Mouse (Mus musculus) embryonic facial prominence, embryonic 14.5 days (tissue): ENCODE measurements at regions not wholly inside any gene's neighbourhood (a gene's known extent, or its start where the extent isn't known, plus 50 kb on each side); places are given as distances from the start of the nearest gene placed in this dataset.
"Not testable (repeated sequence)": the region's sequence is repeated elsewhere in the genome, so short reads cannot be mapped to it uniquely, and the experiment has no call there.

ENCODE experiments used
- ATAC-seq: fragments of 200-750 bp; cut with Nextera tagmentation; 2 replicates; pipeline ENCODE4 v1.8.0; 2017; ENCODE audit warnings: low read depth, moderate number of reproducible peaks, moderate TSS enrichment
- DNase-seq: peaks from one replicate; pipeline ENCODE4 v3.0.0-alpha.2; 2015; ENCODE audit warnings: low spot score
- H3K27ac ChIP-seq: fragments of 300-500 bp; sonication (generic); replicated peaks from 2 replicates; pipeline ENCODE4 v1.5.1; 2014; ENCODE audit warnings: low read depth, mild to moderate bottlenecking, low read length, moderate library complexity
- H3K27me3 ChIP-seq: fragments of 300-500 bp; sonication (generic); replicated peaks from 2 replicates; pipeline ENCODE4 v1.6.1; 2014; ENCODE audit warnings: low read length; ENCODE audit not compliant: control insufficient read depth, insufficient read depth
- H3K36me3 ChIP-seq: fragments of 300-500 bp; sonication (generic); 2 replicates; pipeline ENCODE4 v1.6.1; 2014; ENCODE audit warnings: low read length, mixed read lengths; ENCODE audit not compliant: control insufficient read depth, insufficient read depth
- H3K4me1 ChIP-seq: fragments of 300-500 bp; sonication (generic); 2 replicates; pipeline ENCODE4 v1.6.1; 2014; ENCODE audit warnings: antibody characterized with exemption, low read length; ENCODE audit not compliant: control insufficient read depth, insufficient read depth
- H3K4me2 ChIP-seq: fragments of 300-500 bp; sonication (generic); 2 replicates; pipeline ENCODE4 v1.6.1; 2014; ENCODE audit warnings: low read depth, mild to moderate bottlenecking, low read length, moderate library complexity, mixed read lengths
- H3K4me3 ChIP-seq: fragments of 300-500 bp; sonication (generic); 2 replicates; pipeline ENCODE4 v1.5.1; 2014; ENCODE audit warnings: low read depth, mild to moderate bottlenecking, low read length
- H3K9ac ChIP-seq: fragments of 300-500 bp; sonication (generic); 2 replicates; pipeline ENCODE4 v1.6.1; 2014; ENCODE audit warnings: low read depth, mild to moderate bottlenecking, low read length, moderate library complexity, mixed read lengths
- H3K9me3 ChIP-seq: fragments of 300-500 bp; sonication (generic); 2 replicates; pipeline ENCODE4 v1.6.1; 2016; ENCODE audit warnings: low read length; ENCODE audit not compliant: control insufficient read depth
- WGBS: fragments of 180-500 bp; shearing (Covaris S2); extraction: QIAGEN DNeasy Blood & Tissue Kit; methylation state at CpG from one replicate; pipeline ENCODE4 v1.1.7; 2014; 5-methylcytosine and 5-hydroxymethylcytosine counted together

DNA sequence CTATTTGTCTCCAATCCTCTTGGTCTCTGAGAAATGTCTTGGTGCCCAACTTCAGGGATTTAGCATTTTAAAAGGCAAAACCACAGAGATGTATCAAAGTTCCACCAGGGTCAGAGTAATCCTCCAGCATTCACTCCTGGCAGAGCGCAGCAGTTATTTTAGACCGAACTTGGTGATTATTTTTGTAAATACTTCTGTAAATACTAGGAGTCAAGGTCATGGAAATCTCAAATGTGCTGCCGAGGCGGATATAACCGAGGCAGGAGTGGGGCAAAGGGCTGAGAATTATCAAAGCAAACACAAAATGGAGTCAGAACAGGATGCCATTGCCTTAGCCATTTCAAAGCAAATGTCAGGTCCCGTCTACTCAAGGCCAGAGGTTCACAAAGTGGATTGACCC, 105.2 kb downstream of the Nucb2 start:
- Histone ChIP-seq H3K27me3 (no peaks in the 10 kb centered on the region), H3K4me1 (0 out of 2 replicates have a peak, but pooled peaks cover 8% of the 10 kb centered on the region), H3K4me3 (no peak overlapping the region), H3K9ac (no peak overlapping the region), H3K27ac (no peak overlapping the region), H3K9me3 (no peaks in the 10 kb centered on the region), H3K36me3 (no peaks in the 10 kb centered on the region), H3K4me2 (no peak overlapping the region)
- ATAC-seq, result no peak
- 72% methylated on average over 6 of the region's 6 CpGs for WGBS
- DNase-seq, result no peak

DNA sequence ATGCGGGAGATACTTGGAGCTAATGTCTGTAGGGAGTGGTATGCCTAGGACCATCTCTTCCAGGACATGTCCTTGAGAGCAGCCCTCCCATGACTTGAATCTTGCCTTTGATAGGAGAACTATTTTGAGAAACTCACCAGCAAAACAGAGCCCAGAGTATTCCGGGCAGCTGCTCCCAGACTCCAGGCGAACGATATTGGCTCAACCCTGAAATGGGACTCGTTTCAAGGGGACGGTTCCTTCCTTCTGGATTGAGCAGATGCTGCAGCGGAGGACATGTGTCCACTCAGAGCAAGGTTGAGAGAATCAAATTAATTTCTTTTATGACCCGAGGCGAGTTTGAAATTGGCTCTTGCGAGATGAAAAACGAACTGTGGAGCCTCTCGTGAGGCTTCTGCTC, 105.7 kb downstream of the Nucb2 start:
- WGBS, result 79% methylated on average over 12 of the region's 12 CpGs
- H3K27me3 ChIP-seq, result no peaks in the 10 kb centered on the region
- ATAC-seq (no peak), DNase-seq (no peak)
- no peak overlapping the region for H3K27ac ChIP-seq
- 0 out of 2 replicates have a peak, but pooled peaks cover 8% of the 10 kb centered on the region for H3K4me1 ChIP-seq
- no peak overlapping the region for H3K4me3 ChIP-seq
- no peaks in the 10 kb centered on the region for H3K9me3 ChIP-seq
- H3K9ac ChIP-seq, result no peak overlapping the region
- H3K36me3 ChIP-seq, result no peaks in the 10 kb centered on the region
- H3K4me2 ChIP-seq, result no peak overlapping the region

DNA sequence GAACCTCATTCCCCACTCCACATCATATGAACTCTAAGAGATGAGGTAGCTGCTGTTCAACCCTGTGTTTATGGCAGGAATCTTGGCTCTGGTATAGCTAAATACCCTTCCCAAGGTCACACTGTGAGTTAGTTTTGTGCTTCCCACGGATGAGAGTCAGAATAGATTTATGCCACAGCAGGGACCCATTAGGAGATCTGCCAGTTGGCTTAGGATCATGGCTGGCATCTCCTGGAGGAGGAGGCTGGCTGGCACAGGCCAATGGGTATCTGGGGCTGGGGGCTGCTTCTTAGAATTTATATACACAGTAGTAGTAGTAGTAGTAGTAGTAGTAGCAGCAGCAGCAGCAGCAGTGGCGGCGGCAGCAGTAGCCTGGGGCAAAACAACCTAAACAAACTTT, 111.8 kb downstream of the Nucb2 start:
- no peaks in the 10 kb centered on the region for H3K36me3 ChIP-seq
- H3K9me3 ChIP-seq, result no peaks in the 10 kb centered on the region
- WGBS, result 56% methylated on average over 3 of the region's 3 CpGs
- H3K9ac ChIP-seq, result no peak overlapping the region
- H3K27ac ChIP-seq, result no peak overlapping the region
- no peak overlapping the region for H3K4me2 ChIP-seq
- no peak for ATAC-seq
- no peaks in the 10 kb centered on the region for H3K4me1 ChIP-seq
- no peak overlapping the region for H3K4me3 ChIP-seq
- DNase-seq, result no peak
- no peaks in the 10 kb centered on the region for H3K27me3 ChIP-seq

DNA sequence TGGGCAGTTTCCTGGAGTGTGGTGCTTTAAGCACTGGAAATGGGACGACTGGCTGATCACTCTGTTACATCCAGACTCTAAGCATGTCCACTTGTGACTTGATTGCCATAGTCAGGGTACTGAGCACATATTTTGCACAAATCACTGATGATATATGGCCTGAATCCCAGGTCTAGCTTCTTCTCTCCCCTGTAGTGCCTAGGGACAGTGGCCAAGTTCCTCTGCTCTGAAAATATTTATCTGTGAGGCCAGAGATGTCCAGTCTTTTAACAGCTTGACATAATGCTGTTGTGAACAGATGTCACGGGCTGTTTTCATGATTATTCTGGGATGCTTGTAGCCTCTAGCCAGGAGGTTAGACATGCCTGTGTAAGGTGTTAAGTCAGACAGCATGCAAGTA, 115.5 kb downstream of the Nucb2 start:
- Histone ChIP-seq H3K4me2 (no peak overlapping the region), H3K27me3 (no peaks in the 10 kb centered on the region), H3K4me1 (no peaks in the 10 kb centered on the region), H3K27ac (no peak overlapping the region), H3K9ac (no peak overlapping the region), H3K9me3 (no peaks in the 10 kb centered on the region), H3K4me3 (no peak overlapping the region), H3K36me3 (no peaks in the 10 kb centered on the region)
- ATAC-seq (no peak), DNase-seq (no peak)
- WGBS, result 63% methylated on average over 2 of the region's 2 CpGs

DNA sequence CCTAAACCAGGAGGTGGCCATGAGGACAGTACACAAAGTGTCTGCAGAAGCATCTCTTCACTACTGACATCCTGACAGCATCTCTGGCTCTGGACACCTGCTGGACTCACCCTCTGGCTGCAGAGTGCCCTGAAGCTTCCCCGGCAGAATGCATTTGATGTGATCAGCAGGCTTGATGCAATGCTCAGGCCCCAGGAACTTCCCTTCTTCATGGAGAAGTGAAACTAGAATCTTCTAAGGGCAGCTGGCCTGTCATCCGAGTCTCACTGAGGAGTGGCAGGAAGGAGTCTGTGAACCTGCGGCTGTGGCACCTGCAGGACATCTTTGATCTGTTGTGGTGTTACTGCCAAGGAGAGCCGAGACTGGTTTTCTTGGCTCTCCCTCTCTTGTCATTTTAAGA, 116.2 kb downstream of the Nucb2 start:
- DNase-seq, result no peak
- no peak overlapping the region for H3K27ac ChIP-seq
- no peak for ATAC-seq
- 65% methylated on average over 4 of the region's 4 CpGs for WGBS
- no peaks in the 10 kb centered on the region for H3K9me3 ChIP-seq
- no peak overlapping the region for H3K4me3 ChIP-seq
- no peaks in the 10 kb centered on the region for H3K4me1 ChIP-seq
- H3K4me2 ChIP-seq, result no peak overlapping the region
- no peak overlapping the region for H3K9ac ChIP-seq
- H3K27me3 ChIP-seq, result no peaks in the 10 kb centered on the region
- H3K36me3 ChIP-seq, result no peaks in the 10 kb centered on the region

DNA sequence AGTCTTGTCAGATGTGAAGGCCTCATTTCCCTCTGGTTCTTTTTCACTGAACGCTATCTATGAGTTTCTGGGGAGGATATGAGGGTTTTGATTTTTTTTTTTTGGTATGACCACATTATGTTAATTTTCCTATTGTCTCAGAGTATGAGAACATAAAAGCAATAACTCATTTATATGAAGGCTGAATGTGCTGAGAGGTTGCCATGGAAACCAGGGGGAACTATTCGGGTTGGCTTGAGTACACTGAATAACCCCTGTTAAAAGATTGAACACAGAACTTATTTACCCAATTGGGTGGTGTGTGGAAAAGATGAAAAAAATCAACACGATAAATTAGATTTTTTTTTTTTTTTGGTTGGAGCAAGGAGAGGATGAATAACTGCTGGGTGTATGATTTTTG, 129.0 kb downstream of the Nucb2 start:
- Histone ChIP-seq H3K4me2 (no peak overlapping the region), H3K4me3 (no peak overlapping the region), H3K9ac (no peak overlapping the region), H3K4me1 (no peaks in the 10 kb centered on the region), H3K36me3 (no peaks in the 10 kb centered on the region), H3K27ac (no peak overlapping the region), H3K27me3 (no peaks in the 10 kb centered on the region), H3K9me3 (no peaks in the 10 kb centered on the region)
- ATAC-seq, result no peak
- 52% methylated on average over 3 of the region's 3 CpGs for WGBS
- peak; percentile 27 for DNase-seq

DNA sequence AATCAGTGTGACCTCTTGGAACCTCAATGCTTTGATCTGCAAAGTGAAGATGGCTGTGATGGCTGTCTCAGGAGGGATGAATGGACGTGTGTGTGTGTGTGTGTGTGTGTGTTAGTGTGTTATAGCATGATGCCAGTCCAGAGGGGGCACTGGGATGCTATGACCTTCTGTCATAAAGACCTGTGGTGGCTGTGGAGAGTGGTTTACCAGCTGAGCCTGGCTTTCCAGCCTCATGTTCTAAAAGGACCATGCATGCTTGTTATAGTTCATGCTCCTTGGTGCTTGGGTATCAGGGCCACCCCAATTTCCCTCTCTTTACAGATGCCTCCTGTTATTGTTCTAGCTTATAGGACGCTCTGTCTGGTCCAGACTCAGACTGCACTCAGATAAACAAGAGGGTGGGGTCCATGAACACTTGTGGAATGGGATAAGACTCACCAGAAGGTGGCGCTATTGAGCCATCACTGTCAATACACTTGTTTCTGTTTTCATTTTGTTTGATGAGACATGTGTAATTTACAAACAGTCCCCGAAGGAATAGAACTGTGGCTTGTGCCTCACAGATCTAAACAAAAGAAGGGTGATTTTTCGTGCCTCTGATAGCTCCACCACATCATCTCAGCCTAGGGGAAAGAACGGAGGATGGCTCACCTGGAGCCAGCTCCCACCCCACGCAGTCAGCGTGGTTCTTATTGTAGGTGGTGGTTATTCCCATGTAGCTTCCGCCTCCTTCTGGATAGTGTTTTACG, 140.9 kb downstream of the Nucb2 start:
- Histone ChIP-seq H3K27me3 (no peaks in the 10 kb centered on the region), H3K36me3 (no peaks in the 10 kb centered on the region), H3K4me2 (no peak overlapping the region), H3K4me3 (no peak overlapping the region), H3K9ac (no peak overlapping the region), H3K27ac (no peak overlapping the region), H3K9me3 (no peaks in the 10 kb centered on the region), H3K4me1 (no peaks in the 10 kb centered on the region)
- WGBS, result 46% methylated on average over 10 of the region's 10 CpGs
- DNase-seq, result peak; percentile 67
- no peak for ATAC-seq

DNA sequence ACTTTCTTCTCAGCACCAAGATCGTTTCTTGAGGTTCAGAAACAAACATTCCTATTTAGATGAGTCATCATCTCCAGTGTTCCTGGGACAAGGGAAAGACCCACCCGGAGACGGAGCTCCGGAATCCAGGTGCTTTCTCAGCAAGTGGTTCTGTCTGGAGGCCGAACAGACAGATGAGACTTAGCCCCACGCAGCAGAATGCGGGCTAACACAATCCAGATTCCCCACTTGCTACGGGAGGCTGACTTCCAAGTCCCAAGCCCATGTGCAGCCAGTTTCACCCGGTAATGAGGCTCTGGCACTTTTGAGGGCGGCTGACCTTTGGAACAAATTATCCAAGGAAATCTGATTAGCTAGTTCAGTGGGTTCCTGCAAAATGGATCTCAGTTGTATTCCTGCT, 150.3 kb downstream of the Nucb2 start:
- Histone ChIP-seq H3K27ac (no peak overlapping the region), H3K9ac (no peak overlapping the region), H3K4me3 (no peak overlapping the region), H3K4me1 (0 out of 2 replicates have a peak, but pooled peaks cover 4% of the 10 kb centered on the region), H3K27me3 (no peaks in the 10 kb centered on the region), H3K36me3 (no peaks in the 10 kb centered on the region), H3K9me3 (peaks cover 5% of the 10 kb centered on the region), H3K4me2 (no peak overlapping the region)
- 23% methylated on average over 10 of the region's 10 CpGs for WGBS
- peak; percentile 70 for ATAC-seq
- peak; percentile 67 for DNase-seq

DNA sequence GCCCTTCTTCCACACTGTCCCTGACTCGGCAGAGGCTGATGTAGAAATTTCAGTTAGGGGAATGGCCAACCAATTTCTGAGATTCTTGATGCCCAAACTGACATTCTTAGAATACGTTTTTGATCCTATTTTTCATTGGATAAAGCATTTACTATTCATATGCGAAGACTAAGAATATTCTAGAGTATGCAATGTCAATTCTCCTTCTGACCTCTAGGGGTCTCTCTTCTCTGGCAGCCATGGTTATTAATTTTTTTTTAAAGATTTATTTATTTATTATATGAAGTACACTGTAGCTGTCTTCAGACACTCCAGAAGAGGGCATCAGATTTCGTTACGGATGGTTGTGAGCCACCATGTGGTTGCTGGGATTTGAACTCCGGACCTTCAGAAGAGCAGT, 152.9 kb downstream of the Nucb2 start:
- H3K9me3 ChIP-seq, DNase-seq, H3K27me3 ChIP-seq, H3K27ac ChIP-seq, H3K4me1 ChIP-seq, H3K36me3 ChIP-seq, H3K4me3 ChIP-seq, ATAC-seq, H3K4me2 ChIP-seq, H3K9ac ChIP-seq: not testable (repeated sequence)
- 88% methylated on average over 6 of the region's 6 CpGs for WGBS
